Mouse (Mus musculus): ENCODE data around the gene Snx33.

GRCm38 (mm10) chr9:56886113-56886512 lies 42.1 kb downstream of the Snx33 start:
- TF ChIP-seq CTCF (IDR thresholded peaks at IDR 0.05; ENCODE audit: low read depth): peak; percentile 73
- TF ChIP-seq EP300 (IDR thresholded peaks at IDR 0.05; ENCODE audit: low read depth): no peak
